ENCODE assay signal across 26 mouse cellular contexts in the genomic region with DNA sequence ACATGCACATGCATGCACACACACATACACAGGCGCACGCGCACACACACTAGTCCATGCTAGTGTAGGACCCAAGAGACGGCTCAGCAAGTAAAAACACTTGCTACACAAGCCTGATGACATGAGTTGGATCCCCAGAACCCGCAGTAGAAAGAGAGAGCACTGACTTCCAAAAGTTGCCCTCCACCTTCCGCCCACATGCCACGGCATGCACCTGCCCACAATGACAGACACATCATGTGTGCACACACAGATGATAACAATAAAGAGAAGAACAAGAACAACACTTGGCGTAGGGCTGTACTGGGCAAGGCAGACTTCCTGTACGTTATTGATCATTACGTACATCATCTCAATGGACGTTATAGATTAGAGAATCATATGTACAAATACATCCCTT. TPM values are rescaled to one million over a fixed set of nuclear protein-coding genes. Genes with fewer than 3 reads are reported as not detected.
DNase-seq lines count a peak whose midpoint lies in the region; ATAC-seq and TF ChIP-seq lines count a peak whose summit lies in the region.
"Had no signal": no experiment of that assay in that cellular context is flagged by ENCODE, and none has a peak within 500 bp of the region (broad histone marks: within the 10 kb centered on the region; RNA-seq: fewer than 3 reads in every experiment).

No protein-coding gene starts in this region.

- H3K27ac ChIP-seq in spleen, adult 2 months (ENCODE audit: insufficient read depth, low read length): peak overlapping the region; percentile 58; the same call in 1 of the 2 replicates
- H3K27ac ChIP-seq in neural tube, embryonic 15.5 days (replicated peaks): no peak overlapping the region
- H3K27ac ChIP-seq: embryonic facial prominence, embryonic 13.5 days; forebrain, embryonic 10.5 days; heart, adult 2 months; hindbrain, embryonic 14.5 days; kidney, embryonic 15.5 days; limb, embryonic 10.5 days; limb, embryonic 15.5 days; liver, embryonic 13.5 days; midbrain, embryonic 15.5 days; stomach, embryonic 15.5 days had no signal

- no peaks in the 10 kb centered on the region for H3K36me3 ChIP-seq in spleen, adult 2 months (ENCODE audit: control insufficient read depth, insufficient read depth, low read length)
- H3K36me3 ChIP-seq in neural tube, embryonic 15.5 days: peaks cover 8% of the 10 kb centered on the region
- H3K36me3 ChIP-seq: embryonic facial prominence, embryonic 13.5 days; forebrain, embryonic 10.5 days; kidney, embryonic 15.5 days; limb, embryonic 10.5 days; limb, embryonic 15.5 days; midbrain, embryonic 15.5 days had no signal

- no peak overlapping the region for H3K4me2 ChIP-seq in neural tube, embryonic 15.5 days
- H3K4me2 ChIP-seq: embryonic facial prominence, embryonic 13.5 days; heart, embryonic 12.5 days; hindbrain, embryonic 14.5 days; kidney, embryonic 15.5 days; limb, embryonic 15.5 days; liver, embryonic 13.5 days; midbrain, embryonic 15.5 days; stomach, embryonic 15.5 days had no signal

- H3K9me3 ChIP-seq in neural tube, embryonic 15.5 days (replicated peaks): no peaks in the 10 kb centered on the region
- H3K9me3 ChIP-seq: embryonic facial prominence, embryonic 13.5 days; kidney, embryonic 15.5 days; limb, embryonic 10.5 days; liver, embryonic 13.5 days; midbrain, embryonic 15.5 days; stomach, embryonic 15.5 days had no signal

- no peak for DNase-seq in spleen, adult 2 months (ENCODE audit: low read depth in 1 of 2, low spot score in 2 of 2)
- DNase-seq in spleen, postnatal 14 days (ENCODE audit: low spot score in 2 of 2): no peak
- peak; percentile 62 for DNase-seq in thymus, postnatal 0 days (ENCODE audit: low spot score)
- no peak for DNase-seq in cerebellum, postnatal 4 days (ENCODE audit: low spot score in 2 of 2)
- DNase-seq in cerebellum, adult 11 months: no peak
- DNase-seq: adrenal gland, postnatal 14 days; cerebellum, adult 11-12 months; cerebellum, adult 9-11 months; heart, adult 2 months; kidney, adult 18-20 months; liver, embryonic 13.5 days; lung, adult 18-20 months had no signal

- H3K4me1 ChIP-seq in spleen, adult 2 months (ENCODE audit: control insufficient read depth, insufficient read depth, insufficient read length): peaks cover 40% of the 10 kb centered on the region
- H3K4me1 ChIP-seq in neural tube, embryonic 15.5 days: no peaks in the 10 kb centered on the region
- H3K4me1 ChIP-seq: embryonic facial prominence, embryonic 13.5 days; heart, embryonic 12.5 days; kidney, embryonic 15.5 days; midbrain, embryonic 15.5 days; stomach, embryonic 15.5 days had no signal

- no peak for TF ChIP-seq POLR2A in spleen, adult 2 months (IDR thresholded peaks at IDR 0.05; ENCODE audit: low read depth, low read length)

- 71% methylated on average over 11 of the region's 11 CpGs for WGBS in spleen, adult 2 months
- 95% methylated on average over 11 of the region's 11 CpGs for WGBS in neural tube, embryonic 15.5 days

- no peak for TF ChIP-seq CTCF in spleen, adult 2 months (IDR thresholded peaks at IDR 0.05; ENCODE audit: extremely low read depth, insufficient read depth, insufficient read length, insufficient replicate concordance)

- H3K4me3 ChIP-seq in spleen, adult 2 months (ENCODE audit: extremely low read depth, insufficient read depth, insufficient read length): no peak overlapping the region
- H3K4me3 ChIP-seq in neural tube, embryonic 15.5 days (replicated peaks): no peak overlapping the region
- H3K4me3 ChIP-seq: embryonic facial prominence, embryonic 13.5 days; forebrain, embryonic 10.5 days; heart, adult 2 months; heart, embryonic 12.5 days; kidney, embryonic 15.5 days; limb, embryonic 10.5 days; limb, embryonic 15.5 days; liver, embryonic 13.5 days; midbrain, embryonic 15.5 days; stomach, embryonic 15.5 days had no signal

- ATAC-seq in activated CD4-positive, CD25-positive, alpha-beta regulatory T cell, adult 4 months: peak; percentile 67
- ATAC-seq in neural tube, embryonic 15.5 days (ENCODE audit: low FRiP score): no peak
- ATAC-seq: forebrain, embryonic 16.5 days; lung, postnatal 0 days; midbrain, embryonic 15.5 days had no signal

- H3K9ac ChIP-seq in neural tube, embryonic 15.5 days (replicated peaks): no peak overlapping the region
- H3K9ac ChIP-seq: embryonic facial prominence, embryonic 13.5 days; heart, embryonic 12.5 days; hindbrain, embryonic 14.5 days; kidney, embryonic 15.5 days; limb, embryonic 15.5 days; liver, embryonic 13.5 days; midbrain, embryonic 15.5 days; stomach, embryonic 15.5 days had no signal

- no peaks in the 10 kb centered on the region for H3K27me3 ChIP-seq in spleen, adult 2 months (ENCODE audit: control insufficient read depth, insufficient read depth, low read length)
- no peaks in the 10 kb centered on the region for H3K27me3 ChIP-seq in neural tube, embryonic 15.5 days (replicated peaks)
- H3K27me3 ChIP-seq: CH12.LX; embryonic facial prominence, embryonic 13.5 days; heart, embryonic 12.5 days; kidney, embryonic 15.5 days; limb, embryonic 15.5 days; liver, embryonic 13.5 days; midbrain, embryonic 15.5 days; stomach, embryonic 15.5 days had no signal

RNA-seq across cellular contexts. Expression of a gene that starts 44.4 kb away (rescaled TPM):
- 20.8 and 21.6 TPM in 2 replicates for polyA plus RNA-seq in spleen, adult 2 months (2012; rRNA removed)
- 100 to 1,000 TPM; 294 to 357 TPM for polyA plus RNA-seq in activated CD4-positive, CD25-positive, alpha-beta regulatory T cell, adult 4 months (2017; shearing (Covaris generic))
- 243 and 265 TPM in 2 replicates for polyA plus RNA-seq in thymus, postnatal 0 days (2015; fragmentation: Nextera tagmentation; extraction: Ambion mirVana)
- polyA plus RNA-seq in neural tube, embryonic 15.5 days (2015; fragmentation: Nextera tagmentation; extraction: Ambion mirVana): 52.9 and 60.1 TPM in 2 replicates
